Mouse (Mus musculus) cortical plate, adult 2 months (tissue): ENCODE results near the gene Use1.

Experiments
- CTCF ChIP-seq: fragments of 200-500 bp; IDR thresholded peaks from 2 replicates; pipeline ENCODE4 v1.5.1; 2011; ENCODE audit warnings: mild to moderate bottlenecking, control low read depth, low read length; ENCODE audit not compliant: insufficient read depth; ENCODE audit errors: extremely low read depth
- POLR2A ChIP-seq: fragments of 200-500 bp; IDR thresholded peaks from 2 replicates; pipeline ENCODE4 v1.6.1; 2011; ENCODE audit warnings: mild to moderate bottlenecking, low read length, control low read depth; ENCODE audit not compliant: insufficient read depth; ENCODE audit errors: extremely low read depth

DNA sequence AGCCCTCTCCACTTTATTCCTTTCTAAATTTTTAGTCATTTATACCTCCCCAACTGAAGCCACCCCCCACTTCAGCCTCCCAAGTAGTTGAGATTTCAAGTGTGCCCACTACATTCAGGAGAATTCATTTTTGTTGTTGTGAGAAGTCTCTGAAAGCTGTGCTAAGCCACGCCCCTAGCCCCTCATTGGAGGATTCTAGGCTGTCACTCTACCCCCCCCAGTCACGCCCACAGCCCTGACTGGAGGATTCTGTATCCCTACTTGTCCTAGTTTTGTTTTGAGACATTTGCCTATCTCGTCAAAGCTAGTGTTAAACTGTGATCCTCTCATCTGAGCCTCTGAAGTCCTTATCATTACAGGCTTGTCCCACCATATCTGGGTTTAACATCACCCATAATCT lies 26.2 kb downstream of the Use1 start:
- no peak for TF ChIP-seq POLR2A
- TF ChIP-seq CTCF, result no peak
